Mouse (Mus musculus): ENCODE results near the gene Nfrkb.

- TF ChIP-seq POLR2A (IDR thresholded peaks at IDR 0.05; ENCODE audit: borderline replicate concordance, extremely low read depth, insufficient read depth, insufficient read length, poor library complexity, severe bottlenecking) (no peak), CTCF (IDR thresholded peaks at IDR 0.05; ENCODE audit: borderline replicate concordance, extremely low read depth, insufficient read depth, insufficient read length) (peak; percentile 96)
These were observed 37.1 kb upstream of the Nfrkb start for GRCm38 (mm10) chr9:31348915-31349314.

Measured in brain, embryonic 14.5 days (tissue).